Mouse (Mus musculus): ENCODE measurements at regions not wholly inside any gene's neighbourhood (a gene's known extent, or its start where the extent isn't known, plus 50 kb on each side); places are given as distances from the start of the nearest gene placed in this dataset.

- no peak for DNase-seq
Observed at GRCm38 (mm10) chr5:54254005-54254404, 255.7 kb downstream of the Stim2 start.

- peak; percentile 2 for DNase-seq
Observed at GRCm38 (mm10) chr5:54258087-54258733, 259.9 kb downstream of the Stim2 start.

- no peak for DNase-seq
Observed at GRCm38 (mm10) chr5:54264867-54265434, 266.7 kb downstream of the Stim2 start.

- no peak for DNase-seq
Observed at GRCm38 (mm10) chr5:54267905-54268590, 269.7 kb downstream of the Stim2 start.

- no peak for DNase-seq
Observed at GRCm38 (mm10) chr5:54279357-54279756, 281.1 kb downstream of the Stim2 start.

GRCm38 (mm10) chr5:54280670-54281069 is 282.4 kb downstream of the Stim2 start:
- no peak for DNase-seq

- no peak for DNase-seq
Observed at GRCm38 (mm10) chr5:54281121-54281520, 282.8 kb downstream of the Stim2 start.

- DNase-seq, result no peak
Observed at GRCm38 (mm10) chr5:54290372-54291080, 292.2 kb downstream of the Stim2 start.

GRCm38 (mm10) chr5:54291940-54292339 is 293.6 kb downstream of the Stim2 start:
- no peak for DNase-seq

- DNase-seq, result no peak
Observed at GRCm38 (mm10) chr5:54313660-54314279, 315.5 kb downstream of the Stim2 start.

- DNase-seq, result no peak
Observed at GRCm38 (mm10) chr5:54330415-54330814, 332.1 kb downstream of the Stim2 start.

GRCm38 (mm10) chr5:54342976-54343375 is 344.7 kb downstream of the Stim2 start:
- no peak for DNase-seq

- DNase-seq, result no peak
Observed at GRCm38 (mm10) chr5:54343432-54343831, 345.1 kb downstream of the Stim2 start.

GRCm38 (mm10) chr5:54348820-54349596 is 350.7 kb downstream of the Stim2 start:
- no peak for DNase-seq

- DNase-seq, result no peak
Observed at GRCm38 (mm10) chr5:54349775-54350332, 351.6 kb downstream of the Stim2 start.

GRCm38 (mm10) chr5:54356105-54356504 is 357.8 kb downstream of the Stim2 start:
- DNase-seq, result no peak

GRCm38 (mm10) chr5:54357501-54357900 is 359.2 kb downstream of the Stim2 start:
- DNase-seq, result no peak

- DNase-seq, result no peak
Observed at GRCm38 (mm10) chr5:54358221-54358620, 359.9 kb downstream of the Stim2 start.
